Mouse (Mus musculus) liver, embryonic 14.5 days (tissue): ENCODE results near the gene Pdia4. TPM values are rescaled to one million over a fixed set of nuclear protein-coding genes. Genes with fewer than 3 reads are reported as not detected.
A peak's percentile ranks its signal among the peaks of the same experiment; 100 is the strongest.
"Not testable (repeated sequence)": the region's sequence is repeated elsewhere in the genome, so short reads cannot be mapped to it uniquely, and the experiment has no call there.

Source experiments
- ATAC-seq: fragments of 200-750 bp; cut with Nextera tagmentation; 2 replicates; pipeline ENCODE4 v1.8.0; 2017; ENCODE audit warnings: moderate number of reproducible peaks, mild to moderate bottlenecking, moderate library complexity; ENCODE audit not compliant: insufficient read depth
- DNase-seq, 3 experiments: peaks; one replicate each; pipeline ENCODE4 v3.0.0-alpha.2; 2012 to 2013; ENCODE audit warnings: low read depth in 3 of 3, low spot score in 3 of 3
- H3K27ac ChIP-seq: fragments of 300-500 bp; sonication (generic); 2 replicates; pipeline ENCODE4 v1.5.1; 2014; ENCODE audit warnings: moderate library complexity, mild to moderate bottlenecking, control low read depth, inconsistent platforms
- H3K27me3 ChIP-seq: fragments of 300-500 bp; sonication (generic); 2 replicates; pipeline ENCODE4 v1.6.1; 2014; ENCODE audit warnings: mild to moderate bottlenecking, low read length, moderate library complexity; ENCODE audit not compliant: control insufficient read depth, insufficient read depth
- H3K36me3 ChIP-seq: fragments of 300-500 bp; sonication (generic); replicated peaks from 2 replicates; pipeline ENCODE4 v1.6.1; 2014; ENCODE audit warnings: low read depth; ENCODE audit not compliant: control insufficient read depth, insufficient read depth
- H3K4me1 ChIP-seq, 2 experiments: fragments of 200-500 bp in 1 of 2; fragments of 300-500 bp in 1 of 2; sonication (generic) in 1 of 2; replicated peaks; 2 replicates each; pipeline ENCODE4 v1.6.1; 2012 to 2014; ENCODE audit warnings: antibody characterized with exemption in 1 of 2, inconsistent platforms in 1 of 2, low read length in 1 of 2; ENCODE audit not compliant: control insufficient read depth in 2 of 2, insufficient read depth in 2 of 2
- H3K4me2 ChIP-seq: fragments of 300-500 bp; sonication (generic); 2 replicates; pipeline ENCODE4 v1.6.1; 2014; ENCODE audit warnings: low read depth, mild to moderate bottlenecking, control low read depth, moderate library complexity
- H3K4me3 ChIP-seq, 2 experiments: fragments of 200-500 bp in 1 of 2; fragments of 300-500 bp in 1 of 2; sonication (generic) in 1 of 2; 2 replicates each; pipeline ENCODE4 v1.5.1; 2012 to 2014; ENCODE audit warnings: low read depth in 2 of 2, low read length in 2 of 2, mild to moderate bottlenecking in 2 of 2, control low read depth in 1 of 2, inconsistent platforms in 1 of 2, moderate library complexity in 1 of 2; ENCODE audit not compliant: insufficient read depth in 1 of 2
- H3K9ac ChIP-seq: fragments of 300-500 bp; sonication (generic); replicated peaks from 2 replicates; pipeline ENCODE4 v1.6.1; 2014; ENCODE audit warnings: mild to moderate bottlenecking, control low read depth, moderate library complexity
- H3K9me3 ChIP-seq: fragments of 300-500 bp; sonication (generic); 2 replicates; pipeline ENCODE4 v1.6.1; 2016; ENCODE audit warnings: low read length, mixed read lengths; ENCODE audit not compliant: control insufficient read depth
- CTCF ChIP-seq: IDR thresholded peaks from 2 replicates; pipeline ENCODE4 v1.5.1; 2016; ENCODE audit warnings: antibody characterized with exemption, low read depth, control low read depth
- WGBS: fragments of 180-500 bp; shearing (Covaris S2); extraction: QIAGEN DNeasy Blood & Tissue Kit; methylation state at CpG from one replicate; pipeline ENCODE4 v1.1.7; 2014; ENCODE audit not compliant: insufficient replicate concordance; 5-methylcytosine and 5-hydroxymethylcytosine counted together
- polyA plus RNA-seq, 2 experiments: library from polyadenylated mRNA; depleted of rRNA in 1 of 2; stranded (reverse) in 1 of 2; unstranded in 1 of 2; fragments of >200 nt; fragmentation: Nextera tagmentation in 1 of 2; extraction: Ambion mirVana in 1 of 2; gene quantifications; 2 replicates each; pipeline versions ENCODE4 v1.2.1 to v1.2.3; 2012 to 2014

Pdia4 gene
- polyA plus RNA-seq, 2 experiments = 42.4 to 86.1 TPM

DNA sequence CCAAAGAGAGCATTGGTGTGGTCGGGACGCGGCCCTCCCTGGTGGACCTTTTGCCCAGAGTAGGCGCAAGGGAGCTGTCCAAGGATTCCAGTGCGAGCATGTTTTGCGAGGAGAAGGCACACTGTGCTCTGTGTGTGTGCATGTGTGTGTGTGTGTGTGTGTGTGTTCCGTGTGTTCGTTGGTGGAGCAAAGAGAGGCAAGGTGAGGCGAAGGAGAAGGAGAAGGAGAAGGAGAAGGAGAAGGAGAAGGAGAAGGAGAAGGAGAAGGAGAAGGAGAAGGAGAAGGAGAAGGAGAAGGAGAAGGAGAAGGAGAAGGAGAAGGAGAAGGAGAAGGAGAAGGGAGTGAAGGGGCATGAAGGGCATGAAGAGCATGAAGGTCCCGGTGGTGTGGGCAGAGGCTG, 50.5 kb downstream of the Pdia4 start:
- not testable (repeated sequence) for H3K4me3 ChIP-seq, H3K27me3 ChIP-seq
- 60% methylated on average over 9 of the region's 10 CpGs for WGBS

DNA sequence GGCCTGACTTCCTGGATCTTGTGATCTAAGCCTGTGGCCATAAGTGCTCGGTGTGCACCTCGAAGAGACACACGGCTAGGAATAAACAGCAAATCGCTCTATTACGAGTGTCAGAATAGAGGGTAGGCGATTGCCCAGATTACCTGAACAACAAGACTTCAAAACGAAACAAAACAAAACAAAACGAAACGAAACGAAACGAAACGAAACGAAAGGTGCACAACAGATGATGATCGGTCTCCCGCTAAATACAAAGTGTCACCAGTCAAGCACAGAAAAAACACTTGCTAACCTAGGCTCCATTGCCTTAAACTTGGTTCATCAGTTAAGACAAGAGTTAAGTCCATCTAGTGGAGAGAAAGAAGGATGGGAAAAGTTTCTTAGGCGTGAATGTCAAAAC, 53.8 kb downstream of the Pdia4 start:
- H3K27me3 ChIP-seq, H3K4me3 ChIP-seq: not testable (repeated sequence)
- WGBS = 70% methylated on average over 13 of the region's 16 CpGs

More for the DNA sequence above, 50.5 kb downstream of the Pdia4 start:
- not testable (repeated sequence) for H3K9ac ChIP-seq, H3K36me3 ChIP-seq, H3K9me3 ChIP-seq, DNase-seq, H3K4me1 ChIP-seq, ATAC-seq, H3K4me2 ChIP-seq, H3K27ac ChIP-seq

DNA sequence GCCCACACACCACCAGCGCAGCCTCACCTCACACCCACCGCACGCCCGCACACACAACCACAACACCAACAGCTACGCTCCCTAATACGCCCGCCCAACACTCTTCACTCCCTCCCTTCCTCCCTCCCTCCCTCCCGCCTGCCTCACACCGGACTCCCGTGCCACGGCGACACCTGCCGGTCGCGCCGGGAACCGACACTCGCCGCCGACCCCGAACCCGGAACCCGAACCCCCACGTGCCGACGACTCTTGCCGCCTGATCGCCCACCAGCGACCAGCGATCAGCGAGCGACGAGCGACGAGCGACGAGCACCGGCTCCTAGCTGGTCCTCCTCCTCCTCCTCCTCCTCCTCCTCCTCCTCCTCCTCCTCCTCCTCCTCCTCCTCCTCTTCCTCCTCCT, 55.4 kb downstream of the Pdia4 start:
- not testable (repeated sequence) for H3K36me3 ChIP-seq, H3K9ac ChIP-seq, H3K4me3 ChIP-seq, H3K27me3 ChIP-seq, H3K4me1 ChIP-seq, H3K9me3 ChIP-seq, DNase-seq, H3K27ac ChIP-seq, ATAC-seq
- peak overlapping the region; percentile 38 for H3K4me2 ChIP-seq
- 3% methylated on average over 16 of the region's 38 CpGs for WGBS

More for the DNA sequence above, 53.8 kb downstream of the Pdia4 start:
- not testable (repeated sequence) for DNase-seq, H3K4me1 ChIP-seq, H3K27ac ChIP-seq, H3K4me2 ChIP-seq, ATAC-seq, H3K36me3 ChIP-seq, H3K9me3 ChIP-seq, H3K9ac ChIP-seq

DNA sequence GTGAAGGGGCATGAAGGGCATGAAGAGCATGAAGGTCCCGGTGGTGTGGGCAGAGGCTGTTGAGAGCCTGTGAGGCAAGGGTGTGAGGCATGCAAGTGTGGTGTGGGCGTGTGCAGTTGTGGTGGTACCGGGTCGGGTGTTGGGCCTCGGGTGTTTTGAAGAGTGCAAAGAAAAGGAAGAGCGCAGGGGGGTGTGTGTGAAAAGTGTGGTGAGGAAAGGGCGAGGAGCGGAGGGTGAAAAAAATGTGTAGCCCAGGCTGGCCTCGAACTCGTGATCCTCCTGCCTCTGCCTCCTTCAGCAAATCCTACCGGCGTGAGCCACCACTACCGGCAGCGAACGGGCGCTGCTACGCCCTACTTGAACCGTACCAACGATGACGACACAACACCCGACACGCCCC, 55.8 kb downstream of the Pdia4 start:
- H3K36me3 ChIP-seq, H3K4me3 ChIP-seq, H3K4me2 ChIP-seq, H3K27ac ChIP-seq, H3K9ac ChIP-seq, ATAC-seq, H3K9me3 ChIP-seq, DNase-seq, H3K4me1 ChIP-seq, H3K27me3 ChIP-seq: not testable (repeated sequence)
- WGBS = 2% methylated on average over 8 of the region's 22 CpGs

DNA sequence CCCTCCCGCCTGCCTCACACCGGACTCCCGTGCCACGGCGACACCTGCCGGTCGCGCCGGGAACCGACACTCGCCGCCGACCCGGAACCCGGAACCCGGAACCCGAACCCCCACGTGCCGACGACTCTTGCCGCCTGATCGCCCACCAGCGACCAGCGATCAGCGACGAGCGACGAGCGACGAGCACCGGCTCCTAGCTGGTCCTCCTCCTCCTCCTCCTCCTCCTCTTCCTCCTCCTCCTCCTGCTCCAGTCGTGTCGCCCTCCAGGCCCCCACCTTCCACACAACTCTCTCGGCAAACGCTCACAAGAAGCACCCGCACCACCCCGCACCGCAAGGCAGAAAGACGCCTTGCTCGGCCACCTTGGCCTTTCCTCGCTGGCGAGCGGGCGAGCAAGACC, 60.1 kb downstream of the Pdia4 start:
- H3K4me3 ChIP-seq, H3K36me3 ChIP-seq, H3K4me2 ChIP-seq, H3K9me3 ChIP-seq, DNase-seq, H3K27ac ChIP-seq, H3K9ac ChIP-seq, ATAC-seq, H3K27me3 ChIP-seq, H3K4me1 ChIP-seq: not testable (repeated sequence)
- WGBS = 0% methylated on average over 10 of the region's 44 CpGs

DNA sequence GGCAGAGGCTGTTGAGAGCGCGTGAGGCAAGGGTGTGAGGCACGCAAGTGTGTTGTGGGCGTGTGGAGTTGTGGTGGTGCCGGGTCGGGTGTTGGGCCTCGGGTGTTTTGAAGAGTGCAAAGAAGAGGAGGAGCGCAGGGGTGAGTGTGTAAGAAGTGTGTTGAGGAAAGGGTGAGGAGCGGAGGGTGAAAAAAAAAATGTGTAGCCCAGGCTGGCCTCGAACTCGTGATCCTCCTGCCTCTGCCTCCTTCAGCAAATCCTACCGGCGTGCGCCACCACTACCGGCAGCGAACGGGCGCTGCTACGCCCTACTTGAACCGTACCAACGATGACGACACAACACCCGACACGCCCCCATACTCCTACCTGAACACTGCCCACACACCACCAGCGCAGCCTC, 64.9 kb downstream of the Pdia4 start:
- not testable (repeated sequence) for H3K9me3 ChIP-seq, H3K4me2 ChIP-seq, H3K36me3 ChIP-seq, H3K27ac ChIP-seq, ATAC-seq, DNase-seq, H3K27me3 ChIP-seq, H3K4me1 ChIP-seq, H3K9ac ChIP-seq
- 0 out of 4 replicates have a peak overlapping the region, but pooled peaks of 1 of the 2 experiments have one; percentile 21 for H3K4me3 ChIP-seq
- 4% methylated on average over 8 of the region's 25 CpGs for WGBS
- 0 out of 2 replicates have a peak, but pooled peaks have one; percentile 14 for TF ChIP-seq CTCF

DNA sequence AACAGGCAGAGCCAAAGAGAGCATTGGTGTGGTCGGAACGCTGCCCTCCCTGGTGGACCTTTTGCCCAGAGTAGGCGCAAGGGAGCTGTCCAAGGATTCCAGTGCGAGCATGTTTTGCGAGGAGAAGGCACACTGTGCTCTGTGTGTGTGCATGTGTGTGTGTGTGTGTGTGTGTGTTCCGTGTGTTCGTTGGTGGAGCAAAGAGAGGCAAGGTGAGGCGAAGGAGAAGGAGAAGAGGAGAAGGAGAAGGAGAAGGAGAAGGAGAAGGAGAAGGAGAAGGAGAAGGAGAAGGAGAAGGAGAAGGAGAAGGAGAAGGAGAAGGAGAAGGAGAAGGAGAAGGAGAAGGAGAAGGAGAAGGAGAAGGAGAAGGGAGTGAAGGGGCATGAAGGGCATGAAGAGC, 65.3 kb downstream of the Pdia4 start:
- not testable (repeated sequence) for H3K36me3 ChIP-seq, H3K27ac ChIP-seq, H3K4me1 ChIP-seq, H3K27me3 ChIP-seq, DNase-seq, H3K9ac ChIP-seq, H3K4me2 ChIP-seq, H3K9me3 ChIP-seq, H3K4me3 ChIP-seq, ATAC-seq
- WGBS = 76% methylated on average over 3 of the region's 8 CpGs
